Comparison of ENCODE assay signal across 23 mouse cellular contexts in the genomic region with DNA sequence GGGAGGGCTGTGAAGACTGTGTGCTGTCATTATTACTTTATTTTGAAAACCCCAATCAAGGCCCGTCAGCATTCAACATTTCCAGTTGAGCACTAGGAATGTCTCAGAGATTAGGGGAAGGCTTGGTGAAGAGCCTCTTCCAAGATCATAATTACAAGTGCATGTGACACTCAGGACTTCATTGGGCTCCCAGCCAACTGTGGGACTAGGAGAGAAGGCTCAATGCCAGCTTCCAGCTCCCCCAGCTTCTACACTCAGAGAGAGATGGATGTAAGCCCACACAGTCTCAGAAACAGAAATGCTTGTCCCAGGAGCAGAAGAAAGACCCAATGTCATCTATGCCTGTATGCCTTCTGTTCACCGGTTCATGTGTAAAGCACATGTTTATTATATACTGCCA.
DNase-seq lines count a peak whose midpoint lies in the region; ATAC-seq and TF ChIP-seq lines count a peak whose summit lies in the region.
"Had no signal": no experiment of that assay in that cellular context is flagged by ENCODE, and none has a peak within 500 bp of the region (broad histone marks: within the 10 kb centered on the region; RNA-seq: fewer than 3 reads in every experiment).

No protein-coding gene starts in this region.

- no peak overlapping the region for H3K4me3 ChIP-seq in heart, adult 2 months
- H3K4me3 ChIP-seq in intestine, embryonic 15.5 days (replicated peaks), result no peak overlapping the region
- H3K4me3 ChIP-seq: forebrain, embryonic 12.5 days; hindbrain, embryonic 15.5 days; layer of hippocampus, adult 2 months; limb, embryonic 10.5 days; lung, embryonic 15.5 days; midbrain, embryonic 13.5 days; neural tube, embryonic 13.5 days had no signal

- TF ChIP-seq CTCF in heart, adult 2 months (IDR thresholded peaks at IDR 0.05), result no peak

- no peaks in the 10 kb centered on the region for H3K9me3 ChIP-seq in intestine, embryonic 15.5 days
- H3K9me3 ChIP-seq: forebrain, embryonic 12.5 days; hindbrain, embryonic 15.5 days; limb, embryonic 10.5 days; lung, embryonic 15.5 days; midbrain, embryonic 13.5 days; neural tube, embryonic 13.5 days had no signal

- peak; percentile 88 for DNase-seq in heart, adult 11 months
- DNase-seq in heart, adult 2 months, result no peak
- DNase-seq in left cerebral cortex, postnatal 4 days, result peak; percentile 39
- no peak for DNase-seq in left cerebral cortex, adult 9 months (ENCODE audit: low spot score in 2 of 2)
- peak; percentile 46 for DNase-seq in Muller cell, postnatal 12 days (ENCODE audit: inconsistent ontology term)
- DNase-seq in brain, adult 2 months (ENCODE audit: low read depth, low spot score), result peak; percentile 6
- DNase-seq: adrenal gland, adult 2 months; B cell, adult 2 months; embryo, embryonic 11 days; gastrocnemius, postnatal 14 days; layer of hippocampus, postnatal 36 days; right cerebral cortex, postnatal 25 days; thymus, postnatal 36 days had no signal

- H3K27me3 ChIP-seq in heart, adult 2 months (ENCODE audit: control insufficient read depth, insufficient read depth, low read length), result no peaks in the 10 kb centered on the region
- H3K27me3 ChIP-seq in intestine, embryonic 15.5 days (replicated peaks), result no peaks in the 10 kb centered on the region
- H3K27me3 ChIP-seq: forebrain, embryonic 12.5 days; hindbrain, embryonic 15.5 days; lung, embryonic 15.5 days; midbrain, embryonic 13.5 days; neural tube, embryonic 13.5 days had no signal

- H3K36me3 ChIP-seq in heart, adult 2 months (ENCODE audit: control insufficient read depth, insufficient read depth, low read length), result no peaks in the 10 kb centered on the region
- H3K36me3 ChIP-seq in intestine, embryonic 15.5 days, result no peaks in the 10 kb centered on the region
- H3K36me3 ChIP-seq: forebrain, embryonic 12.5 days; hindbrain, embryonic 15.5 days; limb, embryonic 10.5 days; lung, embryonic 15.5 days; midbrain, embryonic 13.5 days; neural tube, embryonic 13.5 days had no signal

- no peaks in the 10 kb centered on the region for H3K79me2 ChIP-seq in heart, adult 2 months (replicated peaks; ENCODE audit: control insufficient read depth, insufficient read depth, low read length)

- intact Hi-C loops in heart, adult 2 months (cut with DNase I), result no loop called here
- intact Hi-C loops in left cerebral cortex, postnatal 4 days (cut with DNase I), result no loop called here

- no peak overlapping the region for H3K4me2 ChIP-seq in intestine, embryonic 15.5 days (replicated peaks)
- H3K4me2 ChIP-seq: forebrain, embryonic 12.5 days; hindbrain, embryonic 15.5 days; liver, embryonic 11.5 days; lung, embryonic 15.5 days; midbrain, embryonic 13.5 days; neural tube, embryonic 13.5 days had no signal

- TF ChIP-seq POLR2A in heart, adult 2 months (IDR thresholded peaks at IDR 0.05; ENCODE audit: insufficient read depth, low read depth, low read length), result no peak

- no peak for ATAC-seq in intestine, embryonic 15.5 days
- ATAC-seq: intestine, postnatal 0 days; midbrain, embryonic 13.5 days had no signal

- H3K9ac ChIP-seq in heart, adult 2 months (ENCODE audit: low read depth, low read length), result no peak overlapping the region
- no peak overlapping the region for H3K9ac ChIP-seq in intestine, embryonic 15.5 days
- H3K9ac ChIP-seq: forebrain, embryonic 12.5 days; hindbrain, embryonic 15.5 days; lung, embryonic 15.5 days; midbrain, embryonic 13.5 days; neural tube, embryonic 13.5 days had no signal

- no peak for TF ChIP-seq EP300 in heart, adult 2 months (IDR thresholded peaks at IDR 0.05; ENCODE audit: insufficient read depth, low read depth, low read length)

- no peaks in the 10 kb centered on the region for H3K4me1 ChIP-seq in heart, adult 2 months (ENCODE audit: control insufficient read depth, insufficient read depth, low read length)
- H3K4me1 ChIP-seq in intestine, embryonic 15.5 days (replicated peaks), result no peaks in the 10 kb centered on the region
- H3K4me1 ChIP-seq: forebrain, embryonic 12.5 days; hindbrain, embryonic 15.5 days; limb, embryonic 10.5 days; lung, embryonic 15.5 days; midbrain, embryonic 13.5 days; neural tube, embryonic 13.5 days had no signal

- 71% methylated on average over 2 of the region's 2 CpGs for WGBS in heart, adult 2 months
- 81% methylated on average over 2 of the region's 2 CpGs for WGBS in intestine, embryonic 15.5 days

- H3K27ac ChIP-seq in heart, adult 2 months, result no peak overlapping the region
- no peak overlapping the region for H3K27ac ChIP-seq in intestine, embryonic 15.5 days
- H3K27ac ChIP-seq: forebrain, embryonic 12.5 days; hindbrain, embryonic 15.5 days; layer of hippocampus, adult 2 months; limb, embryonic 10.5 days; lung, embryonic 15.5 days; midbrain, embryonic 13.5 days; neural tube, embryonic 13.5 days had no signal

Comparison
In these comparisons a context has a peak if more than half of its experiments do, and no peak if none do; other contexts are left out.
1. DNase-seq: peak in heart, adult 11 months (single experiment), left cerebral cortex, postnatal 4 days (single experiment), Muller cell, postnatal 12 days (single experiment) and brain, adult 2 months (single experiment); none in heart, adult 2 months (0 of 2) and left cerebral cortex, adult 9 months (0 of 2).